Mouse (Mus musculus): ENCODE measurements around the gene Myo1e. TPM values are rescaled to one million over a fixed set of nuclear protein-coding genes. Genes with fewer than 3 reads are reported as not detected.

Myo1e gene
- total and polyA plus RNA-seq, 2 experiments from 2014 or later: 3.0 to 5.9 TPM

GRCm38 (mm10) chr9:70261646-70262045 lies 54.5 kb downstream of the Myo1e start:
- TF ChIP-seq CTCF (IDR thresholded peaks at IDR 0.05): no peak
- H3K4me3 ChIP-seq (ENCODE audit: low read depth, low read length): no peak overlapping the region
- no peaks in the 10 kb centered on the region for H3K36me3 ChIP-seq (ENCODE audit: insufficient read depth, low read length)
- ATAC-seq (ENCODE audit: low FRiP score) (no peak), DNase-seq (ENCODE audit: low spot score) (no peak)
- no peaks in the 10 kb centered on the region for H3K9me3 ChIP-seq (ENCODE audit: low read length)
- WGBS: 80% methylated on average over 5 of the region's 5 CpGs
- no peak overlapping the region for H3K9ac ChIP-seq (replicated peaks; ENCODE audit: low read length, poor library complexity, severe bottlenecking)
- no peaks in the 10 kb centered on the region for H3K4me1 ChIP-seq (ENCODE audit: insufficient read depth, low read length)
- H3K27me3 ChIP-seq (ENCODE audit: insufficient read depth, low read length): no peaks in the 10 kb centered on the region
- H3K27ac ChIP-seq (ENCODE audit: low read depth, low read length): no peak overlapping the region
- no peak overlapping the region for H3K4me2 ChIP-seq (ENCODE audit: low read depth, low read length, poor library complexity, severe bottlenecking)

- H3K27me3 ChIP-seq (ENCODE audit: insufficient read depth, low read length): no peaks in the 10 kb centered on the region
- H3K9me3 ChIP-seq (ENCODE audit: low read length): no peaks in the 10 kb centered on the region
- H3K4me2 ChIP-seq (ENCODE audit: low read depth, low read length, poor library complexity, severe bottlenecking): no peak overlapping the region
- WGBS: 67% methylated on average over 8 of the region's 8 CpGs
- no peak overlapping the region for H3K27ac ChIP-seq (ENCODE audit: low read depth, low read length)
- no peak overlapping the region for H3K4me3 ChIP-seq (ENCODE audit: low read depth, low read length)
- no peaks in the 10 kb centered on the region for H3K36me3 ChIP-seq (ENCODE audit: insufficient read depth, low read length)
- TF ChIP-seq CTCF (IDR thresholded peaks at IDR 0.05): no peak
- H3K4me1 ChIP-seq (ENCODE audit: insufficient read depth, low read length): no peaks in the 10 kb centered on the region
- DNase-seq (ENCODE audit: low spot score) (no peak), ATAC-seq (ENCODE audit: low FRiP score) (no peak)
- no peak overlapping the region for H3K9ac ChIP-seq (replicated peaks; ENCODE audit: low read length, poor library complexity, severe bottlenecking)
Observed at GRCm38 (mm10) chr9:70263134-70263533, 56.0 kb downstream of the Myo1e start.

DNA sequence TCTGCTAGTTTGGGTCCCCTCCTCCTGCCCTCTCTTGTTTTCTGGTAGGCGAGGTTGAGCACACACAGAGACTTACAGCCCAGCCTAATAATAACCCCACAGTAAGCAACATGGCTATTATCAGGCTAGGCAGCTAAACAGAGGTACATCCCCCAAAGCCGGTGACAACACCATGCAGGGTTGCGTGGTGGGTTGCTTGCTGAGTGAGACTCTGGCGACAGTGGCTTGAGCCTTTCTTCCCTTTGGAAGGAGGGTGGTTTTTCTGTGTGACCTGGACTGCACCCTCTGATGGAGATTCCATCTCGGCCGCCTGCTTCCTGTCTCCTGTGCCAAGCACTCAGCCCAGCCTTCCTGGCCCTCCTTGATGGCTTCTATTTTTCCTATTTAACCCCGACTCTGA lies 56.6 kb downstream of the Myo1e start:
- TF ChIP-seq CTCF (IDR thresholded peaks at IDR 0.05): no peak
- no peak overlapping the region for H3K9ac ChIP-seq (replicated peaks; ENCODE audit: low read length, poor library complexity, severe bottlenecking)
- no peak for DNase-seq (ENCODE audit: low spot score)
- H3K4me1 ChIP-seq (ENCODE audit: insufficient read depth, low read length): no peaks in the 10 kb centered on the region
- H3K4me3 ChIP-seq (ENCODE audit: low read depth, low read length): no peak overlapping the region
- no peak overlapping the region for H3K4me2 ChIP-seq (ENCODE audit: low read depth, low read length, poor library complexity, severe bottlenecking)
- H3K36me3 ChIP-seq (ENCODE audit: insufficient read depth, low read length): no peaks in the 10 kb centered on the region
- H3K9me3 ChIP-seq (ENCODE audit: low read length): no peaks in the 10 kb centered on the region
- no peak for ATAC-seq (ENCODE audit: low FRiP score)
- 47% methylated on average over 7 of the region's 7 CpGs for WGBS
- H3K27ac ChIP-seq (ENCODE audit: low read depth, low read length): no peak overlapping the region
- no peaks in the 10 kb centered on the region for H3K27me3 ChIP-seq (ENCODE audit: insufficient read depth, low read length)

DNA sequence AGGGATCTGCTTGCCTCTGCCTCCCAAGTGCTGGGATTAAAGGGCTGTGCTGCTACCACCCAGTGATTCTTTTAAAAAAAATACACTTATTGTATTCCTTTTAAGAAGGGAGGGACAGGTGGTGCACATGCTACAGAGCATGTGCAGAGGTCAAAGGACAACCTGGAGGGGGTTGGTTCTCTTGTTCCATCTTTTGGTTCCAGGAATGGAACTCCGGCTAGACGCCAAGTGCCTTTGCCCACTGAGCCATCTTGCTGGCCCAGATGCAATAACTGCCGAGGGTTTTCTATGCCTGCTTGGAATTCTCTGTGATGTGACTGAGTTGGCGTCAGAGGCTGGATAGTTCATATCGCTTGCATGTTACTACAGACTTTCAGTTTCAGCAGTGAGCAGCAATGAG lies 58.4 kb downstream of the Myo1e start:
- Histone ChIP-seq H3K36me3 (ENCODE audit: insufficient read depth, low read length) (no peaks in the 10 kb centered on the region), H3K9ac (replicated peaks; ENCODE audit: low read length, poor library complexity, severe bottlenecking) (no peak overlapping the region), H3K4me3 (ENCODE audit: low read depth, low read length) (no peak overlapping the region), H3K4me1 (ENCODE audit: insufficient read depth, low read length) (no peaks in the 10 kb centered on the region), H3K27ac (ENCODE audit: low read depth, low read length) (no peak overlapping the region), H3K27me3 (ENCODE audit: insufficient read depth, low read length) (no peaks in the 10 kb centered on the region), H3K9me3 (ENCODE audit: low read length) (no peaks in the 10 kb centered on the region), H3K4me2 (ENCODE audit: low read depth, low read length, poor library complexity, severe bottlenecking) (no peak overlapping the region)
- TF ChIP-seq CTCF (IDR thresholded peaks at IDR 0.05): no peak
- no peak for ATAC-seq (ENCODE audit: low FRiP score)
- no peak for DNase-seq (ENCODE audit: low spot score)
- WGBS: 86% methylated on average over 5 of the region's 5 CpGs

GRCm38 (mm10) chr9:70266186-70266585 lies 59.0 kb downstream of the Myo1e start:
- H3K9ac ChIP-seq (replicated peaks; ENCODE audit: low read length, poor library complexity, severe bottlenecking): no peak overlapping the region
- no peak for DNase-seq (ENCODE audit: low spot score)
- H3K27ac ChIP-seq (ENCODE audit: low read depth, low read length): no peak overlapping the region
- H3K4me1 ChIP-seq (ENCODE audit: insufficient read depth, low read length): no peaks in the 10 kb centered on the region
- H3K36me3 ChIP-seq (ENCODE audit: insufficient read depth, low read length): no peaks in the 10 kb centered on the region
- H3K27me3 ChIP-seq (ENCODE audit: insufficient read depth, low read length): no peaks in the 10 kb centered on the region
- 95% methylated on average over 2 of the region's 2 CpGs for WGBS
- no peak for TF ChIP-seq CTCF (IDR thresholded peaks at IDR 0.05)
- H3K4me2 ChIP-seq (ENCODE audit: low read depth, low read length, poor library complexity, severe bottlenecking): no peak overlapping the region
- no peak overlapping the region for H3K4me3 ChIP-seq (ENCODE audit: low read depth, low read length)
- no peaks in the 10 kb centered on the region for H3K9me3 ChIP-seq (ENCODE audit: low read length)
- ATAC-seq (ENCODE audit: low FRiP score): no peak

DNA sequence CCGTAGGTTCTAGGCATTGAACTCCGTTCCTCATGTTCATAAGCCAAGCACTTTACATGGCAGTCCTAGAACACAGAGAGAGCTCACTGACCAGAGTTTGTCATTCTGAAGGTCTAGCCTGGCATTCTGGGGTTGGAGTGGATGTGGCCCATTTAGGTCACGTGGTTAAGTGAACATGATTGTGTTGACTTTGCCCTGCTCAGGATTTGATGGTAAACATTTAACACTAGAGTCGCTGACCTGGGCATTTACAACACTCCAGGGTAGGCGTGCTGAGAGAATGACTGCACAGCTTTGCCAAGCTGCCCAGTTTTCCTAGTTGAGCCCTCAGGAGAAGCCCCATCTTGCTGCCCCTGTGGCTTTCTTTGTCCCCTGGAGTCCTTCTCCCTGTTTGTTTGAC lies 60.0 kb downstream of the Myo1e start:
- H3K36me3 ChIP-seq (ENCODE audit: insufficient read depth, low read length): no peaks in the 10 kb centered on the region
- TF ChIP-seq CTCF (IDR thresholded peaks at IDR 0.05): no peak
- DNase-seq (ENCODE audit: low spot score) (no peak), ATAC-seq (ENCODE audit: low FRiP score) (no peak)
- H3K27ac ChIP-seq (ENCODE audit: low read depth, low read length): no peak overlapping the region
- H3K9ac ChIP-seq (replicated peaks; ENCODE audit: low read length, poor library complexity, severe bottlenecking): no peak overlapping the region
- H3K9me3 ChIP-seq (ENCODE audit: low read length): no peaks in the 10 kb centered on the region
- no peak overlapping the region for H3K4me3 ChIP-seq (ENCODE audit: low read depth, low read length)
- H3K4me2 ChIP-seq (ENCODE audit: low read depth, low read length, poor library complexity, severe bottlenecking): no peak overlapping the region
- no peaks in the 10 kb centered on the region for H3K27me3 ChIP-seq (ENCODE audit: insufficient read depth, low read length)
- no peaks in the 10 kb centered on the region for H3K4me1 ChIP-seq (ENCODE audit: insufficient read depth, low read length)
- WGBS: 95% methylated on average over 5 of the region's 5 CpGs
